Mouse (Mus musculus): ENCODE measurements around the gene Lrrc43.
"Not testable (repeated sequence)": the region's sequence is repeated elsewhere in the genome, so short reads cannot be mapped to it uniquely, and the experiment has no call there.

DNA sequence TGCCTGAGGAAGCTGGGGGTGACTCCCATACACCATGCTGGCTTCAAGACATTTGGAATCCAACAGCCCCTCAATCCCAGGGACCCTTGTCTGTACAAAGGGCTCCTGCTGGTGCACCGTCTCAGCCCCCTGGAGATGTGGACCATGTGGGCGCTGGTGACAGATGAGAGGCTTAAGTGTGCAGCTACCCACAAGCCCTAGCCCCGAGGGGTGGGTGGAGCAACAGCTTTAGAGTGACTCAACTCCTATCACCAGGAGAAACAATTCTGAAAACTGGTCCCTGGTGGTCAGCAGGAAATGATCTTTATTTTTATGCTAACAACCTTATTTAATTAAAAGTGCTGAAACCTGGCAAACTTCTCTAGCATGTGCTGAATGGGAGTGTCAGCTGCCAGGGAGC, 22.3 kb downstream of the Lrrc43 start:
- TF ChIP-seq CTCF, EP300 (IDR thresholded peaks at IDR 0.05): not testable (repeated sequence)

Measured in lung, postnatal 0 days (tissue).